Mouse (Mus musculus): Measurements from ENCODE around the gene Evx2. TPM values are rescaled to one million over a fixed set of nuclear protein-coding genes. Genes with fewer than 3 reads are reported as not detected.

Gene Evx2
- 2.9 and 4.1 TPM in 2 replicates for polyA plus RNA-seq (2012; rRNA removed)

GRCm38 (mm10) chr2:74659507-74660005, at the start of gene Evx2:
Gene Evx2, minus strand, starts transcription at chr2:74659557.

GRCm38 (mm10) chr2:74704393-74704998, 45.1 kb upstream of the Evx2 start, which contains the start of gene Hoxd8:
Gene Hoxd8, plus strand, starts transcription at chr2:74704615.

GRCm38 (mm10) chr2:74697567-74698121, 38.3 kb upstream of the Evx2 start, which contains the start of gene Hoxd9:
Gene Hoxd9, plus strand, starts transcription at chr2:74697727.

GRCm38 (mm10) chr2:74691022-74691951, 31.9 kb upstream of the Evx2 start, which contains the start of gene Hoxd10:
Gene Hoxd10, plus strand, starts transcription at chr2:74691924.

GRCm38 (mm10) chr2:74678891-74679595, 19.7 kb upstream of the Evx2 start, which contains the start of gene Hoxd11:
Gene Hoxd11, plus strand, starts transcription at chr2:74679557.

GRCm38 (mm10) chr2:74674881-74675665, 15.7 kb upstream of the Evx2 start, which contains the start of gene Hoxd12:
Gene Hoxd12, plus strand, starts transcription at chr2:74675013.

GRCm38 (mm10) chr2:74667842-74668357, 8.5 kb upstream of the Evx2 start, which contains the start of gene Hoxd13:
Gene Hoxd13, plus strand, starts transcription at chr2:74668310.

Other genes starting within 250 kb of the Evx2 start
- gene Lnpk, start 80.1 kb downstream of the Evx2 start, polyA plus RNA-seq (2012; rRNA removed) = 4.2 and 5.3 TPM in 2 replicates
- 24.2 and 34.6 TPM in 2 replicates for gene Hoxd13, start 8.8 kb upstream of the Evx2 start, polyA plus RNA-seq (2012; rRNA removed)
- 0.86 and 3.4 TPM in 2 replicates for gene Hoxd12, start 15.5 kb upstream of the Evx2 start, polyA plus RNA-seq (2012; rRNA removed)
- gene Hoxd11, start 20.0 kb upstream of the Evx2 start, polyA plus RNA-seq (2012; rRNA removed) = 12.0 and 12.4 TPM in 2 replicates
- 0.76 and 1.2 TPM in 2 replicates for gene Hoxd10, start 32.4 kb upstream of the Evx2 start, polyA plus RNA-seq (2012; rRNA removed)
- 2.7 and 4.4 TPM in 2 replicates for gene Hoxd9, start 38.2 kb upstream of the Evx2 start, polyA plus RNA-seq (2012; rRNA removed)
- gene Hoxd8, start 45.1 kb upstream of the Evx2 start, polyA plus RNA-seq (2012; rRNA removed) = 5.5 and 10.1 TPM in 2 replicates
- gene Hoxd3, start 52.4 kb upstream of the Evx2 start, polyA plus RNA-seq (2012; rRNA removed) = 3.5 and 5.1 TPM in 2 replicates
- gene Hoxd4, start 52.4 kb upstream of the Evx2 start, polyA plus RNA-seq (2012; rRNA removed) = 10.0 and 20.6 TPM in 2 replicates
- gene Gm28230, start 67.2 kb upstream of the Evx2 start, polyA plus RNA-seq (2012; rRNA removed) = 0.25 and 1.3 TPM in 2 replicates
- 0.06 TPM in 1 of 2 replicates, not detected in the other for gene Hoxd1, start 103.4 kb upstream of the Evx2 start, polyA plus RNA-seq (2012; rRNA removed)
- gene Mtx2, start 166.2 kb upstream of the Evx2 start, polyA plus RNA-seq (2012; rRNA removed) = 63.3 and 79.5 TPM in 2 replicates